Comparison of ENCODE assay signal across 7 mouse cellular contexts in the genomic region with DNA sequence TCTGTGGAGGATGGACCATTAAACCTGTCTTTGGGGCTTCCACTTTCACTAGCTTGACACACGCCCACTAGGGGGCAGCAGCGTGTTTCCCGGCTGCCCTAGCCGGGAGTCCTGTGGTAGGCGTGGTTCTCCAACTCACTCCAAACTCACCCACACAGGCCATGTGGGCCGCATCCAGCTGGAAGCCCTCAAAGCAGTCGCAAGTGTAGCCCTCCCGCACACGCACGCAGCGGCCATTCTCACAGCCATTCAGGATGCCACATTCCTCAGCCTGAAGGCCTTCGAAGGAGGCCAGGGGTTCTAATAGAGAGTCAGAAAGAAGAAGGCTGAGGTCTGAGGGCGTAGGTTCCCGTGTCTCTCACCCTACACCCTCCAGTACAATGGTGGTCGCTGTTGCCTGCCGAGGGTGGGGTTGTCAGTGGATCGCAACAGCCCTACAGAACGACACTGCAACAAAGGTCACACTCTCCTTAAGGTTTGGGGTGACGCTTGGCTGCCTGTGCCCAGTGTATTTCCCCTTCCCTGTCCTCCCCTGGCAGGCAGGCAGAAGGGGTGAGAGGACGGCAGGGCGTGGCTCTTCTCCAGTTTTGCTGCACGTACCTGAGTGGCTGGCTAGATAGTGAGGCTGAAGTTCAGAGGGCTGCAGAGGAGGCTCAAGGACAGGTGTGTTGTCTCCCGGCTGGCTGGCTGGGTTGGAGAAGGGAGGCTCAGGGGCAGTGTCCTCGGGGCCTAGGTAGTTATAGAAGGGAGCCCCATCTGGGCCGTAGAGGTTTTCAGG. TPM values are rescaled to one million over a fixed set of nuclear protein-coding genes. Genes with fewer than 3 reads are reported as not detected.
DNase-seq lines count a peak whose midpoint lies in the region; ATAC-seq lines count a peak whose summit lies in the region.

No protein-coding gene starts in this region.

- peak overlapping the region; percentile 29 for H3K4me3 ChIP-seq in embryonic facial prominence, embryonic 10.5 days
- no peak overlapping the region for H3K4me3 ChIP-seq in midbrain, embryonic 12.5 days

- 33% methylated on average over 25 of the region's 25 CpGs for WGBS in embryonic facial prominence, embryonic 10.5 days
- 36% methylated on average over 25 of the region's 25 CpGs for WGBS in midbrain, embryonic 12.5 days

- intact Hi-C loops in left cerebral cortex, postnatal 4 days (cut with DNase I) = no loop called here

- 0 out of 2 replicates have a peak overlapping the region, but pooled peaks have one; percentile 28 for H3K4me2 ChIP-seq in midbrain, embryonic 12.5 days (replicated peaks)

- peak; percentile 95 for DNase-seq in adrenal gland, postnatal 14 days
- DNase-seq in embryonic facial prominence, embryonic 10.5 days (ENCODE audit: low spot score) = peak; percentile 92
- peak; percentile 98 for DNase-seq in heart, adult 11 months
- peak; percentile 77 for DNase-seq in kidney, adult 11 months
- DNase-seq in left cerebral cortex, postnatal 4 days = peak; percentile 93
- DNase-seq in skeletal muscle tissue, adult 2 months (ENCODE audit: low read depth, low spot score) = peak; percentile 85

- peak; percentile 80 for ATAC-seq in midbrain, embryonic 12.5 days (ENCODE audit: low FRiP score, low read depth)

- no peaks in the 10 kb centered on the region for H3K9me3 ChIP-seq in embryonic facial prominence, embryonic 10.5 days
- H3K9me3 ChIP-seq in midbrain, embryonic 12.5 days = no peaks in the 10 kb centered on the region

- H3K9ac ChIP-seq in midbrain, embryonic 12.5 days (replicated peaks) = no peak overlapping the region

- no peaks in the 10 kb centered on the region for H3K36me3 ChIP-seq in embryonic facial prominence, embryonic 10.5 days (replicated peaks)
- no peaks in the 10 kb centered on the region for H3K36me3 ChIP-seq in midbrain, embryonic 12.5 days

- H3K27me3 ChIP-seq in embryonic facial prominence, embryonic 10.5 days (replicated peaks; ENCODE audit: low read depth, poor library complexity, severe bottlenecking) = 0 out of 2 replicates have a peak, but pooled peaks cover 6% of the 10 kb centered on the region
- H3K27me3 ChIP-seq in midbrain, embryonic 12.5 days = peaks cover 13% of the 10 kb centered on the region

- 0 out of 2 replicates have a peak overlapping the region, but pooled peaks have one; percentile 3 for H3K27ac ChIP-seq in embryonic facial prominence, embryonic 10.5 days (replicated peaks)
- H3K27ac ChIP-seq in midbrain, embryonic 12.5 days (replicated peaks) = no peak overlapping the region

- peaks cover 9% of the 10 kb centered on the region for H3K4me1 ChIP-seq in embryonic facial prominence, embryonic 10.5 days
- H3K4me1 ChIP-seq in midbrain, embryonic 12.5 days = peaks cover 14% of the 10 kb centered on the region; the same call in 1 of the 2 replicates

RNA-seq across cellular contexts. Expression of a gene that starts 11.7 kb away (rescaled TPM):
- 98.2 and 115 TPM in 2 replicates for total RNA-seq in adrenal gland, postnatal 14 days (2021)
- polyA plus RNA-seq in embryonic facial prominence, embryonic 10.5 days (2016; fragmentation: Nextera tagmentation; extraction: Ambion mirVana) = 135 and 141 TPM in 2 replicates
- total RNA-seq in left cerebral cortex, postnatal 4 days (2021) = 10 to 100 TPM; 40.8 to 43.3 TPM
- 168 and 169 TPM in 2 replicates for polyA plus RNA-seq in midbrain, embryonic 12.5 days (2016; fragmentation: Nextera tagmentation; extraction: Ambion mirVana)

RNA-seq across cellular contexts. Expression of a gene that starts 11.8 kb away (rescaled TPM):
- 57.2 and 67.4 TPM in 2 replicates for total RNA-seq in adrenal gland, postnatal 14 days (2021)
- polyA plus RNA-seq in embryonic facial prominence, embryonic 10.5 days (2016; fragmentation: Nextera tagmentation; extraction: Ambion mirVana) = 62.8 and 64.4 TPM in 2 replicates
- 10 to 100 TPM; 35.4 to 35.7 TPM for total RNA-seq in left cerebral cortex, postnatal 4 days (2021)
- polyA plus RNA-seq in midbrain, embryonic 12.5 days (2016; fragmentation: Nextera tagmentation; extraction: Ambion mirVana) = 90.3 and 90.5 TPM in 2 replicates
